Mouse (Mus musculus) activated CD4-positive, CD25-positive, alpha-beta regulatory T cell, adult 4 months (primary cell): ENCODE results near the gene Camk1g. TPM values are rescaled to one million over a fixed set of nuclear protein-coding genes. Genes with fewer than 3 reads are reported as not detected.
A peak's percentile ranks its signal among the peaks of the same experiment; 100 is the strongest.

Experiments
- ATAC-seq: one replicate; pipeline ENCODE4 v1.8.0; 2017
- polyA plus RNA-seq, 2 experiments: library from polyadenylated mRNA; unstranded; fragments of 100-300 nt; shearing (Covaris generic); gene quantifications; one replicate each; pipeline ENCODE4 v1.2.1; 2017

The Camk1g gene
- polyA plus RNA-seq, 2 experiments from 2014 or later, result not detected

GRCm38 (mm10) chr1:193332018-193332417 lies 38.1 kb downstream of the Camk1g start:
- ATAC-seq, result no peak

- no peak for ATAC-seq
Measured at GRCm38 (mm10) chr1:193330626-193331025, 39.5 kb downstream of the Camk1g start.

GRCm38 (mm10) chr1:193330172-193330571 lies 39.9 kb downstream of the Camk1g start:
- peak; percentile 75 for ATAC-seq

GRCm38 (mm10) chr1:193329557-193329956 lies 40.5 kb downstream of the Camk1g start:
- peak; percentile 58 for ATAC-seq

GRCm38 (mm10) chr1:193327686-193328085 lies 42.4 kb downstream of the Camk1g start:
- ATAC-seq, result no peak

GRCm38 (mm10) chr1:193327216-193327615 lies 42.9 kb downstream of the Camk1g start:
- no peak for ATAC-seq

GRCm38 (mm10) chr1:193326456-193327145 lies 43.5 kb downstream of the Camk1g start:
- no peak for ATAC-seq

GRCm38 (mm10) chr1:193325891-193326290 lies 44.2 kb downstream of the Camk1g start:
- ATAC-seq, result no peak

- peak; percentile 45 for ATAC-seq
Measured at GRCm38 (mm10) chr1:193324224-193324623, 45.9 kb downstream of the Camk1g start.

GRCm38 (mm10) chr1:193323686-193324085 lies 46.4 kb downstream of the Camk1g start:
- ATAC-seq, result no peak

GRCm38 (mm10) chr1:193320398-193320797 lies 49.7 kb downstream of the Camk1g start:
- ATAC-seq, result no peak

- no peak for ATAC-seq
Measured at GRCm38 (mm10) chr1:193319721-193320120, 50.4 kb downstream of the Camk1g start.

- no peak for ATAC-seq
Measured at GRCm38 (mm10) chr1:193317159-193317559, 52.9 kb downstream of the Camk1g start.

- no peak for ATAC-seq
Measured at GRCm38 (mm10) chr1:193316358-193316750, 53.7 kb downstream of the Camk1g start.

- ATAC-seq, result no peak
Measured at GRCm38 (mm10) chr1:193315705-193316357, 54.3 kb downstream of the Camk1g start.

- no peak for ATAC-seq
Measured at GRCm38 (mm10) chr1:193311596-193311995, 58.5 kb downstream of the Camk1g start.

GRCm38 (mm10) chr1:193310519-193311085 lies 59.5 kb downstream of the Camk1g start:
- ATAC-seq, result no peak

- no peak for ATAC-seq
Measured at GRCm38 (mm10) chr1:193309785-193310518, 60.1 kb downstream of the Camk1g start.

- no peak for ATAC-seq
Measured at GRCm38 (mm10) chr1:193306832-193307231, 63.3 kb downstream of the Camk1g start.

- no peak for ATAC-seq
Measured at GRCm38 (mm10) chr1:193305386-193305785, 64.7 kb downstream of the Camk1g start.

- ATAC-seq, result no peak
Measured at GRCm38 (mm10) chr1:193303096-193303495, 67.0 kb downstream of the Camk1g start.

GRCm38 (mm10) chr1:193302093-193302405 lies 68.0 kb downstream of the Camk1g start:
- ATAC-seq, result no peak
